Comparison of ENCODE assay signal across 13 mouse cellular contexts in genomic region chr6:28747931-28748670, GRCm38 (mm10).
DNase-seq lines count a peak whose midpoint lies in the region; ATAC-seq lines count a peak whose summit lies in the region.
"Had no signal": no experiment of that assay in that cellular context is flagged by ENCODE, and none has a peak within 500 bp of the region (broad histone marks: within the 10 kb centered on the region; RNA-seq: fewer than 3 reads in every experiment).

No protein-coding gene starts in this region.

- DNase-seq in liver, embryonic 13.5 days: no peak
- DNase-seq in brain, adult 2 months (ENCODE audit: low read depth, low spot score): peak; percentile 97
- no peak for DNase-seq in hindbrain, embryonic 11.5 days (ENCODE audit: low spot score)
- peak; percentile 35 for DNase-seq in kidney, postnatal 14 days
- no peak for DNase-seq in urinary bladder, adult 2 months (ENCODE audit: low spot score)
- no peak for DNase-seq in urinary bladder, postnatal 36 days (ENCODE audit: low spot score in 2 of 2)
- no peak for DNase-seq in forebrain, embryonic 11.5 days (ENCODE audit: low spot score)
- DNase-seq: gastrocnemius, postnatal 10 days; right cerebral cortex, postnatal 25 days; thymus, postnatal 36 days had no signal

- 75% methylated on average over 14 of the region's 14 CpGs for WGBS in liver, embryonic 13.5 days (ENCODE audit: insufficient replicate concordance)
- WGBS in liver, embryonic 12.5 days (ENCODE audit: insufficient replicate concordance): 78% methylated on average over 14 of the region's 14 CpGs
- 60% methylated on average over 14 of the region's 14 CpGs for WGBS in hindbrain, embryonic 11.5 days
- 72% methylated on average over 14 of the region's 14 CpGs for WGBS in forebrain, embryonic 11.5 days

- H3K9ac ChIP-seq in liver, embryonic 13.5 days: no peak overlapping the region
- no peak overlapping the region for H3K9ac ChIP-seq in liver, embryonic 12.5 days
- no peak overlapping the region for H3K9ac ChIP-seq in hindbrain, embryonic 11.5 days (ENCODE audit: low read depth, low read length)
- no peak overlapping the region for H3K9ac ChIP-seq in forebrain, embryonic 11.5 days (ENCODE audit: low read length)

- H3K27ac ChIP-seq in liver, embryonic 13.5 days: no peak overlapping the region
- no peak overlapping the region for H3K27ac ChIP-seq in liver, embryonic 12.5 days
- H3K27ac ChIP-seq in hindbrain, embryonic 11.5 days (ENCODE audit: low read depth, low read length): no peak overlapping the region
- H3K27ac ChIP-seq in forebrain, embryonic 11.5 days (ENCODE audit: low read depth, low read length): no peak overlapping the region
- H3K27ac ChIP-seq: limb, embryonic 10.5 days had no signal

- H3K9me3 ChIP-seq in liver, embryonic 13.5 days (replicated peaks): no peaks in the 10 kb centered on the region
- H3K9me3 ChIP-seq in liver, embryonic 12.5 days (replicated peaks): no peaks in the 10 kb centered on the region
- H3K9me3 ChIP-seq in hindbrain, embryonic 11.5 days (ENCODE audit: control insufficient read depth, low read length): no peaks in the 10 kb centered on the region
- no peaks in the 10 kb centered on the region for H3K9me3 ChIP-seq in forebrain, embryonic 11.5 days (ENCODE audit: control insufficient read depth, low read length)
- H3K9me3 ChIP-seq: limb, embryonic 10.5 days had no signal

- no peaks in the 10 kb centered on the region for H3K27me3 ChIP-seq in liver, embryonic 13.5 days
- no peaks in the 10 kb centered on the region for H3K27me3 ChIP-seq in liver, embryonic 12.5 days (replicated peaks)
- no peaks in the 10 kb centered on the region for H3K27me3 ChIP-seq in hindbrain, embryonic 11.5 days (ENCODE audit: control insufficient read depth, insufficient read depth, low read length)
- no peaks in the 10 kb centered on the region for H3K27me3 ChIP-seq in forebrain, embryonic 11.5 days (ENCODE audit: control insufficient read depth, insufficient read depth, low read length)
- H3K27me3 ChIP-seq: CH12.LX had no signal

- peaks cover 13% of the 10 kb centered on the region for H3K4me1 ChIP-seq in liver, embryonic 13.5 days (replicated peaks)
- H3K4me1 ChIP-seq in liver, embryonic 12.5 days: peaks cover 14% of the 10 kb centered on the region
- no peaks in the 10 kb centered on the region for H3K4me1 ChIP-seq in hindbrain, embryonic 11.5 days (replicated peaks; ENCODE audit: control insufficient read depth, insufficient read depth, low read length)
- 0 out of 2 replicates have a peak, but pooled peaks cover 3% of the 10 kb centered on the region for H3K4me1 ChIP-seq in forebrain, embryonic 11.5 days (replicated peaks; ENCODE audit: control insufficient read depth, insufficient read depth, low read length)

- peaks cover 21% of the 10 kb centered on the region; the same call in 1 of the 2 replicates for H3K36me3 ChIP-seq in liver, embryonic 13.5 days
- peaks cover 31% of the 10 kb centered on the region for H3K36me3 ChIP-seq in liver, embryonic 12.5 days
- H3K36me3 ChIP-seq in hindbrain, embryonic 11.5 days (ENCODE audit: control insufficient read depth, insufficient read depth, low read length): no peaks in the 10 kb centered on the region
- H3K36me3 ChIP-seq in forebrain, embryonic 11.5 days (ENCODE audit: control insufficient read depth, insufficient read depth, low read length): no peaks in the 10 kb centered on the region

- no peak overlapping the region for H3K4me2 ChIP-seq in liver, embryonic 13.5 days
- H3K4me2 ChIP-seq in liver, embryonic 12.5 days: no peak overlapping the region
- no peak overlapping the region for H3K4me2 ChIP-seq in hindbrain, embryonic 11.5 days (replicated peaks; ENCODE audit: low read depth, low read length)
- no peak overlapping the region for H3K4me2 ChIP-seq in forebrain, embryonic 11.5 days (ENCODE audit: low read depth, low read length, severe bottlenecking)

- ATAC-seq in liver, embryonic 13.5 days (ENCODE audit: low read depth): peak; percentile 36; the same call in 1 of the 2 replicates
- no peak for ATAC-seq in liver, embryonic 12.5 days
- peak; percentile 35; the same call in 1 of the 2 replicates for ATAC-seq in hindbrain, embryonic 11.5 days (ENCODE audit: low FRiP score)
- no peak for ATAC-seq in forebrain, embryonic 11.5 days (replicated peaks; ENCODE audit: low FRiP score)

- H3K4me3 ChIP-seq in liver, embryonic 13.5 days (replicated peaks): no peak overlapping the region
- no peak overlapping the region for H3K4me3 ChIP-seq in liver, embryonic 12.5 days
- H3K4me3 ChIP-seq in hindbrain, embryonic 11.5 days (ENCODE audit: low read depth, low read length): no peak overlapping the region
- H3K4me3 ChIP-seq in forebrain, embryonic 11.5 days (ENCODE audit: low read depth, low read length): no peak overlapping the region
- H3K4me3 ChIP-seq: limb, embryonic 10.5 days had no signal

Comparison
In these comparisons a context has a peak if more than half of its experiments do, and no peak if none do; other contexts are left out.
1. ATAC-seq: peak in liver, embryonic 13.5 days (single experiment) and hindbrain, embryonic 11.5 days (single experiment); none in liver, embryonic 12.5 days (single experiment) and forebrain, embryonic 11.5 days (single experiment).
2. DNase-seq: peak in brain, adult 2 months (single experiment) and kidney, postnatal 14 days (single experiment); none in liver, embryonic 13.5 days (single experiment), hindbrain, embryonic 11.5 days (single experiment), urinary bladder, adult 2 months (single experiment), urinary bladder, postnatal 36 days (0 of 2) and forebrain, embryonic 11.5 days (single experiment).